In the genomic region with DNA sequence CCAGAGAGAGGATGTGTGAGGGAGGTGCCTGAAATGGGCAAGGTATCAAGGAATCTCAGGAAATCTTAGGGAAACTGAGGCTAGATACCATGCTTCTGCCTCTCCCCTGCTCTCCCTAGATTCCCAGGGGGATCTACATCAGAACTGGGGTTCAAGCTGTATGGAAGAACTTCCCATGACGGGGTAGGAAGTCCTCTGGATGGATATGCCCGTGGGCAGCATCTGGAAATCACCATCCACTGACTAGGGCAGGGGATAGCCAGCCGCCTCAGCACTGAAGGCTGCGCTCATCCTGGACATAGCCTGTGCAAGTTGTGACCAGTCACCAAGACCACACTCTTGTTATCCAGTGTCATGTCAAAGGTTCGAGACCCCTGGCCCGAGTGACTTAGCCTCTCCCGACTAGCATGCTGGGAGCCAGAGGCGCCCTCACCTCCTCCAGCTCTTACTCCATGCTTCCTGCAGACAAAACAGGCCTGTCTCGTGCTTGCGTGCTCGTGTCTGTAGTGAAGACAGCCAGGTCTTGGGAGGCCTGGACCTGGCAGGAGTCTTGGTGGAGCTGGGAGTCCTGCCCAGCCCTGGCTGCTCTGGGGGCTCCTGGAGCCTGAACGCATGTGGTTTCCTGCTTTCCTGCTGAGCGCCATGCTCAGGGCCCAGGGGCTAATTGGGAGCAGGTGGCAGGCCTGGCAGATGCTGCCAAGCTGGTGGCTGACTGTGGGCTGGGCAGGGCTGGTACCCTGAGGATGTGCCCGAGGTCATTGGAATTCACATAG, we compare ENCODE assay signal across 8 mouse cellular contexts. TPM values are rescaled to one million over a fixed set of nuclear protein-coding genes. Genes with fewer than 3 reads are reported as not detected.
DNase-seq lines count a peak whose midpoint lies in the region; ATAC-seq and TF ChIP-seq lines count a peak whose summit lies in the region.

No protein-coding gene starts in this region.

- WGBS in intestine, postnatal 0 days, result 59% methylated on average over 14 of the region's 14 CpGs
- WGBS in midbrain, postnatal 0 days, result 35% methylated on average over 14 of the region's 14 CpGs

- DNase-seq in MN1 (ENCODE audit: low spot score), result peak; percentile 96
- DNase-seq in cerebellum, adult 8-10 months, result peak; percentile 64
- DNase-seq in gastrocnemius, postnatal 10 days, result peak; percentile 58
- peak; percentile 66 for DNase-seq in midbrain, postnatal 0 days (ENCODE audit: low spot score)
- DNase-seq in ovary, adult 18-20 months (ENCODE audit: low spot score), result no peak
- no peak for DNase-seq in layer of hippocampus, adult 8-10 months (ENCODE audit: low spot score in 2 of 2)

- H3K9me3 ChIP-seq in intestine, postnatal 0 days (ENCODE audit: control insufficient read depth), result no peaks in the 10 kb centered on the region
- H3K9me3 ChIP-seq in midbrain, postnatal 0 days (ENCODE audit: low read length), result no peaks in the 10 kb centered on the region

- H3K27me3 ChIP-seq in intestine, postnatal 0 days (replicated peaks; ENCODE audit: control insufficient read depth, insufficient read depth, low read length), result peaks cover 5% of the 10 kb centered on the region; the same call in 1 of the 2 replicates
- no peaks in the 10 kb centered on the region for H3K27me3 ChIP-seq in midbrain, postnatal 0 days (ENCODE audit: insufficient read depth, low read length)

- H3K36me3 ChIP-seq in intestine, postnatal 0 days (ENCODE audit: control insufficient read depth, insufficient read depth), result peaks cover 13% of the 10 kb centered on the region; the same call in 1 of the 2 replicates
- peaks cover 34% of the 10 kb centered on the region for H3K36me3 ChIP-seq in midbrain, postnatal 0 days (ENCODE audit: insufficient read depth, low read length)

- H3K4me1 ChIP-seq in intestine, postnatal 0 days (replicated peaks; ENCODE audit: control insufficient read depth, insufficient read depth, low read length), result 0 out of 2 replicates have a peak, but pooled peaks cover 4% of the 10 kb centered on the region
- peaks cover 21% of the 10 kb centered on the region for H3K4me1 ChIP-seq in midbrain, postnatal 0 days (ENCODE audit: insufficient read depth, low read length)

- no peak for TF ChIP-seq CTCF in intestine, postnatal 0 days (IDR thresholded peaks at IDR 0.05; ENCODE audit: low read depth)
- no peak for TF ChIP-seq CTCF in midbrain, postnatal 0 days (IDR thresholded peaks at IDR 0.05)

- H3K4me3 ChIP-seq in intestine, postnatal 0 days (ENCODE audit: low read depth, low read length), result peak overlapping the region; percentile 54
- H3K4me3 ChIP-seq in midbrain, postnatal 0 days (ENCODE audit: low read depth, low read length), result peak overlapping the region; percentile 56

- peak overlapping the region; percentile 70 for H3K4me2 ChIP-seq in intestine, postnatal 0 days (replicated peaks; ENCODE audit: low read depth)
- H3K4me2 ChIP-seq in midbrain, postnatal 0 days (ENCODE audit: low read depth, low read length, poor library complexity, severe bottlenecking), result peak overlapping the region; percentile 84

- no peak overlapping the region for H3K27ac ChIP-seq in intestine, postnatal 0 days (ENCODE audit: low read depth, low read length)
- peak overlapping the region; percentile 75; the same call in 1 of the 2 replicates for H3K27ac ChIP-seq in midbrain, postnatal 0 days (ENCODE audit: low read depth, low read length)

- no peak for ATAC-seq in intestine, postnatal 0 days
- peak; percentile 4; the same call in 1 of the 2 replicates for ATAC-seq in midbrain, postnatal 0 days (ENCODE audit: low FRiP score)
- ATAC-seq in erythroblast, adult 5-6 weeks (replicated peaks; ENCODE audit: low FRiP score, poor library complexity, severe bottlenecking), result no peak

- H3K9ac ChIP-seq in intestine, postnatal 0 days (ENCODE audit: low read depth, low read length), result peak overlapping the region; percentile 69
- peak overlapping the region; percentile 46 for H3K9ac ChIP-seq in midbrain, postnatal 0 days (replicated peaks; ENCODE audit: low read length, poor library complexity, severe bottlenecking)

RNA-seq across cellular contexts. Expression of a gene that starts 1.5 kb away (rescaled TPM):
- total RNA-seq in gastrocnemius, postnatal 10 days (2021), result 10 to 100 TPM; 79.1 to 88.6 TPM
- polyA plus RNA-seq in intestine, postnatal 0 days (2015; fragmentation: Nextera tagmentation; extraction: Ambion mirVana), result 117 and 138 TPM in 2 replicates
- total RNA-seq in midbrain, postnatal 0 days (2014; rRNA removed), result 19.5 and 32.4 TPM in 2 replicates
- 103 and 104 TPM in 2 replicates for polyA plus RNA-seq in midbrain, postnatal 0 days (2015; fragmentation: Nextera tagmentation; extraction: Ambion mirVana)
- 1 to 10 TPM; 4.2 to 6.6 (median 5.5) TPM for total RNA-seq in layer of hippocampus, adult 8-10 months (2022)
- not detected in 2 replicates for total RNA-seq in erythroblast, adult 5-6 weeks (2015; ENCODE audit: low replicate concordance)
- not detected in 2 replicates for total RNA-seq in erythroblast, adult 5-6 weeks (2017; ENCODE audit: low replicate concordance)

RNA-seq across cellular contexts. Expression of a gene that starts 25.1 kb away (rescaled TPM):
- 10 to 100 TPM; 19.1 to 25.9 TPM for total RNA-seq in gastrocnemius, postnatal 10 days (2021)
- 10.9 and 11.7 TPM in 2 replicates for polyA plus RNA-seq in intestine, postnatal 0 days (2015; fragmentation: Nextera tagmentation; extraction: Ambion mirVana)
- 379 and 419 TPM in 2 replicates for total RNA-seq in midbrain, postnatal 0 days (2014; rRNA removed)
- polyA plus RNA-seq in midbrain, postnatal 0 days (2015; fragmentation: Nextera tagmentation; extraction: Ambion mirVana), result 182 and 201 TPM in 2 replicates
- total RNA-seq in layer of hippocampus, adult 8-10 months (2022), result 100 to 1,000 TPM; 144 to 156 (median 150) TPM
- total RNA-seq in erythroblast, adult 5-6 weeks (2015; ENCODE audit: low replicate concordance), result 6.7 and 10.0 TPM in 2 replicates
- 4.9 and 5.9 TPM in 2 replicates for total RNA-seq in erythroblast, adult 5-6 weeks (2017; ENCODE audit: low replicate concordance)

RNA-seq across cellular contexts. Expression of a gene that starts 48.6 kb away (rescaled TPM):
- 1 to 10 TPM; 3.8 to 9.3 TPM for total RNA-seq in gastrocnemius, postnatal 10 days (2021)
- 1.3 and 1.5 TPM in 2 replicates for polyA plus RNA-seq in intestine, postnatal 0 days (2015; fragmentation: Nextera tagmentation; extraction: Ambion mirVana)
- total RNA-seq in midbrain, postnatal 0 days (2014; rRNA removed), result 22.0 and 33.2 TPM in 2 replicates
- 3.2 and 4.2 TPM in 2 replicates for polyA plus RNA-seq in midbrain, postnatal 0 days (2015; fragmentation: Nextera tagmentation; extraction: Ambion mirVana)
- total RNA-seq in layer of hippocampus, adult 8-10 months (2022), result 10 to 100 TPM; 67.9 to 92.0 (median 76.6) TPM
- total RNA-seq in erythroblast, adult 5-6 weeks (2015; ENCODE audit: low replicate concordance), result not detected in 2 replicates
- total RNA-seq in erythroblast, adult 5-6 weeks (2017; ENCODE audit: low replicate concordance), result 0.34 and 4.9 TPM in 2 replicates

RNA-seq across cellular contexts. Expression of a gene that starts 50.7 kb away (rescaled TPM):
- total RNA-seq in gastrocnemius, postnatal 10 days (2021), result 100 to 1,000 TPM; 406 to 464 TPM
- polyA plus RNA-seq in intestine, postnatal 0 days (2015; fragmentation: Nextera tagmentation; extraction: Ambion mirVana), result 588 and 627 TPM in 2 replicates
- total RNA-seq in midbrain, postnatal 0 days (2014; rRNA removed), result 194 and 243 TPM in 2 replicates
- 529 and 575 TPM in 2 replicates for polyA plus RNA-seq in midbrain, postnatal 0 days (2015; fragmentation: Nextera tagmentation; extraction: Ambion mirVana)
- 100 to 1,000 TPM; 169 to 190 (median 176) TPM for total RNA-seq in layer of hippocampus, adult 8-10 months (2022)
- 46.7 and 50.4 TPM in 2 replicates for total RNA-seq in erythroblast, adult 5-6 weeks (2015; ENCODE audit: low replicate concordance)
- total RNA-seq in erythroblast, adult 5-6 weeks (2017; ENCODE audit: low replicate concordance), result 20.5 and 34.4 TPM in 2 replicates

Comparison
In these comparisons a context has a peak if more than half of its experiments do, and no peak if none do; other contexts are left out.
1. DNase-seq: peak in MN1 (single experiment), cerebellum, adult 8-10 months (single experiment), gastrocnemius, postnatal 10 days (single experiment) and midbrain, postnatal 0 days (single experiment); none in ovary, adult 18-20 months (single experiment) and layer of hippocampus, adult 8-10 months (0 of 2).
2. RNA of a gene that starts 1.5 kb away (total RNA-seq): 79.1 to 88.6 TPM in gastrocnemius, postnatal 10 days, 19.5 to 32.4 TPM in midbrain, postnatal 0 days and 4.2 to 6.6 TPM in layer of hippocampus, adult 8-10 months; not detected in erythroblast, adult 5-6 weeks; every median in the first group is over 4 times any median in the second.
3. RNA of a gene that starts 25.1 kb away (total RNA-seq): 379 to 419 TPM in midbrain, postnatal 0 days and 144 to 156 TPM in layer of hippocampus, adult 8-10 months; 19.1 to 25.9 TPM in gastrocnemius, postnatal 10 days and 4.9 to 10.0 TPM in erythroblast, adult 5-6 weeks; every median in the first group is over 4 times any median in the second.